Mouse (Mus musculus): ENCODE results near the gene Trim52. TPM values are rescaled to one million over a fixed set of nuclear protein-coding genes. Genes with fewer than 3 reads are reported as not detected.
"Not testable (repeated sequence)": the region's sequence is repeated elsewhere in the genome, so short reads cannot be mapped to it uniquely, and the experiment has no call there.

Trim52 gene
- polyA plus RNA-seq, 1 experiment from 2014 or later, result not detected

GRCm38 (mm10) chr14:106136272-106136671 is 30.3 kb downstream of the Trim52 start:
- DNase-seq (ENCODE audit: low spot score) (no peak), ATAC-seq (replicated peaks; ENCODE audit: low FRiP score, low TSS enrichment, low read depth) (no peak)
- Histone ChIP-seq H3K27ac (ENCODE audit: low read depth) (no peak overlapping the region), H3K36me3 (ENCODE audit: control insufficient read depth, insufficient read depth, low read length) (no peaks in the 10 kb centered on the region), H3K9me3 (ENCODE audit: control insufficient read depth, low read length) (no peaks in the 10 kb centered on the region), H3K4me3 (ENCODE audit: low read depth, low read length) (no peak overlapping the region), H3K9ac (ENCODE audit: low read length) (no peak overlapping the region), H3K4me1 (replicated peaks; ENCODE audit: control insufficient read depth, insufficient read depth, low read length) (no peaks in the 10 kb centered on the region), H3K4me2 (ENCODE audit: low read length) (no peak overlapping the region), H3K27me3 (replicated peaks; ENCODE audit: control insufficient read depth, insufficient read depth, low read length) (no peaks in the 10 kb centered on the region)

- H3K4me2 ChIP-seq (ENCODE audit: low read length), result no peak overlapping the region
- DNase-seq (ENCODE audit: low spot score), result no peak
- 72% methylated on average over 2 of the region's 2 CpGs for WGBS
Observed at GRCm38 (mm10) chr14:106151188-106151587, 45.2 kb downstream of the Trim52 start.

GRCm38 (mm10) chr14:106154879-106155576 is 49.0 kb downstream of the Trim52 start:
- DNase-seq (ENCODE audit: low spot score), result no peak
- no peaks in the 10 kb centered on the region for H3K4me1 ChIP-seq (replicated peaks; ENCODE audit: control insufficient read depth, insufficient read depth, low read length)
- H3K4me2 ChIP-seq (ENCODE audit: low read length), result no peak overlapping the region
- H3K27me3 ChIP-seq (replicated peaks; ENCODE audit: control insufficient read depth, insufficient read depth, low read length), result no peaks in the 10 kb centered on the region
- no peak overlapping the region for H3K4me3 ChIP-seq (ENCODE audit: low read depth, low read length)
- no peaks in the 10 kb centered on the region for H3K36me3 ChIP-seq (ENCODE audit: control insufficient read depth, insufficient read depth, low read length)
- ATAC-seq (replicated peaks; ENCODE audit: low FRiP score, low TSS enrichment, low read depth), result peak; percentile 83
- no peak overlapping the region; the same call in 1 of the 2 replicates for H3K27ac ChIP-seq (ENCODE audit: low read depth)
- no peaks in the 10 kb centered on the region for H3K9me3 ChIP-seq (ENCODE audit: control insufficient read depth, low read length)
- no peak overlapping the region for H3K9ac ChIP-seq (ENCODE audit: low read length)
- WGBS, result 65% methylated on average over 7 of the region's 7 CpGs

More at GRCm38 (mm10) chr14:106151188-106151587, 45.2 kb downstream of the Trim52 start:
- Histone ChIP-seq H3K36me3 (ENCODE audit: control insufficient read depth, insufficient read depth, low read length) (no peaks in the 10 kb centered on the region), H3K27ac (ENCODE audit: low read depth) (no peak overlapping the region), H3K4me1 (replicated peaks; ENCODE audit: control insufficient read depth, insufficient read depth, low read length) (no peaks in the 10 kb centered on the region), H3K9ac (ENCODE audit: low read length) (no peak overlapping the region), H3K9me3 (ENCODE audit: control insufficient read depth, low read length) (no peaks in the 10 kb centered on the region), H3K4me3 (ENCODE audit: low read depth, low read length) (no peak overlapping the region), H3K27me3 (replicated peaks; ENCODE audit: control insufficient read depth, insufficient read depth, low read length) (no peaks in the 10 kb centered on the region)
- ATAC-seq (replicated peaks; ENCODE audit: low FRiP score, low TSS enrichment, low read depth), result no peak

GRCm38 (mm10) chr14:106156533-106156932 is 50.5 kb downstream of the Trim52 start:
- H3K9ac ChIP-seq (ENCODE audit: low read length), result no peak overlapping the region
- H3K4me3 ChIP-seq (ENCODE audit: low read depth, low read length), result no peak overlapping the region
- ATAC-seq (replicated peaks; ENCODE audit: low FRiP score, low TSS enrichment, low read depth) (no peak), DNase-seq (ENCODE audit: low spot score) (no peak)
- 88% methylated on average over 1 of the region's 1 CpGs for WGBS
- no peak overlapping the region for H3K4me2 ChIP-seq (ENCODE audit: low read length)
- no peaks in the 10 kb centered on the region for H3K27me3 ChIP-seq (replicated peaks; ENCODE audit: control insufficient read depth, insufficient read depth, low read length)
- no peak overlapping the region for H3K27ac ChIP-seq (ENCODE audit: low read depth)
- no peaks in the 10 kb centered on the region for H3K4me1 ChIP-seq (replicated peaks; ENCODE audit: control insufficient read depth, insufficient read depth, low read length)
- H3K36me3 ChIP-seq (ENCODE audit: control insufficient read depth, insufficient read depth, low read length), result no peaks in the 10 kb centered on the region
- no peaks in the 10 kb centered on the region for H3K9me3 ChIP-seq (ENCODE audit: control insufficient read depth, low read length)

GRCm38 (mm10) chr14:106162331-106162730 is 56.3 kb downstream of the Trim52 start:
- 52% methylated on average over 3 of the region's 3 CpGs for WGBS
- no peak for DNase-seq (ENCODE audit: low spot score)

GRCm38 (mm10) chr14:106163196-106163595 is 57.2 kb downstream of the Trim52 start:
- no peak for ATAC-seq (replicated peaks; ENCODE audit: low FRiP score, low TSS enrichment, low read depth)
- no peaks in the 10 kb centered on the region for H3K27me3 ChIP-seq (replicated peaks; ENCODE audit: control insufficient read depth, insufficient read depth, low read length)
- H3K9me3 ChIP-seq (ENCODE audit: control insufficient read depth, low read length), result no peaks in the 10 kb centered on the region
- H3K4me3 ChIP-seq (ENCODE audit: low read depth, low read length), result no peak overlapping the region
- no peak overlapping the region for H3K27ac ChIP-seq (ENCODE audit: low read depth)
- DNase-seq (ENCODE audit: low spot score), result no peak
- H3K4me2 ChIP-seq (ENCODE audit: low read length), result no peak overlapping the region
- H3K4me1 ChIP-seq (replicated peaks; ENCODE audit: control insufficient read depth, insufficient read depth, low read length), result no peaks in the 10 kb centered on the region
- H3K9ac ChIP-seq (ENCODE audit: low read length), result no peak overlapping the region
- no peaks in the 10 kb centered on the region for H3K36me3 ChIP-seq (ENCODE audit: control insufficient read depth, insufficient read depth, low read length)

More at GRCm38 (mm10) chr14:106162331-106162730, 56.3 kb downstream of the Trim52 start:
- Histone ChIP-seq H3K4me1 (replicated peaks; ENCODE audit: control insufficient read depth, insufficient read depth, low read length) (no peaks in the 10 kb centered on the region), H3K9me3 (ENCODE audit: control insufficient read depth, low read length) (no peaks in the 10 kb centered on the region), H3K27ac (ENCODE audit: low read depth) (no peak overlapping the region), H3K4me3 (ENCODE audit: low read depth, low read length) (no peak overlapping the region), H3K27me3 (replicated peaks; ENCODE audit: control insufficient read depth, insufficient read depth, low read length) (no peaks in the 10 kb centered on the region), H3K36me3 (ENCODE audit: control insufficient read depth, insufficient read depth, low read length) (no peaks in the 10 kb centered on the region), H3K9ac (ENCODE audit: low read length) (no peak overlapping the region), H3K4me2 (ENCODE audit: low read length) (no peak overlapping the region)
- ATAC-seq (replicated peaks; ENCODE audit: low FRiP score, low TSS enrichment, low read depth), result no peak

GRCm38 (mm10) chr14:106163933-106164332 is 57.9 kb downstream of the Trim52 start:
- ATAC-seq (replicated peaks; ENCODE audit: low FRiP score, low TSS enrichment, low read depth); H3K4me1 ChIP-seq (replicated peaks; ENCODE audit: control insufficient read depth, insufficient read depth, low read length); H3K9me3 ChIP-seq (ENCODE audit: control insufficient read depth, low read length); H3K4me2 ChIP-seq (ENCODE audit: low read length); H3K27ac ChIP-seq (ENCODE audit: low read depth); H3K36me3 ChIP-seq (ENCODE audit: control insufficient read depth, insufficient read depth, low read length); H3K9ac ChIP-seq (ENCODE audit: low read length); H3K27me3 ChIP-seq (replicated peaks; ENCODE audit: control insufficient read depth, insufficient read depth, low read length); DNase-seq (ENCODE audit: low spot score); H3K4me3 ChIP-seq (ENCODE audit: low read depth, low read length): not testable (repeated sequence)

GRCm38 (mm10) chr14:106176879-106177278 is 70.9 kb downstream of the Trim52 start:
- WGBS, result 78% methylated on average over 5 of the region's 5 CpGs
- H3K9me3 ChIP-seq (ENCODE audit: control insufficient read depth, low read length), result no peaks in the 10 kb centered on the region
- H3K4me3 ChIP-seq (ENCODE audit: low read depth, low read length), result no peak overlapping the region
- no peaks in the 10 kb centered on the region for H3K36me3 ChIP-seq (ENCODE audit: control insufficient read depth, insufficient read depth, low read length)
- H3K4me1 ChIP-seq (replicated peaks; ENCODE audit: control insufficient read depth, insufficient read depth, low read length), result no peaks in the 10 kb centered on the region
- no peak overlapping the region for H3K27ac ChIP-seq (ENCODE audit: low read depth)
- H3K9ac ChIP-seq (ENCODE audit: low read length), result no peak overlapping the region
- H3K4me2 ChIP-seq (ENCODE audit: low read length), result no peak overlapping the region
- ATAC-seq (replicated peaks; ENCODE audit: low FRiP score, low TSS enrichment, low read depth), result no peak
- no peaks in the 10 kb centered on the region for H3K27me3 ChIP-seq (replicated peaks; ENCODE audit: control insufficient read depth, insufficient read depth, low read length)
- no peak for DNase-seq (ENCODE audit: low spot score)

- no peak overlapping the region for H3K9ac ChIP-seq (ENCODE audit: low read length)
- 67% methylated on average over 4 of the region's 4 CpGs for WGBS
- no peak overlapping the region for H3K4me2 ChIP-seq (ENCODE audit: low read length)
- H3K27ac ChIP-seq (ENCODE audit: low read depth), result no peak overlapping the region
- ATAC-seq (replicated peaks; ENCODE audit: low FRiP score, low TSS enrichment, low read depth), result peak; percentile 72; the same call in 1 of the 2 replicates
- no peaks in the 10 kb centered on the region for H3K4me1 ChIP-seq (replicated peaks; ENCODE audit: control insufficient read depth, insufficient read depth, low read length)
- no peaks in the 10 kb centered on the region for H3K9me3 ChIP-seq (ENCODE audit: control insufficient read depth, low read length)
- no peak for DNase-seq (ENCODE audit: low spot score)
- no peaks in the 10 kb centered on the region for H3K36me3 ChIP-seq (ENCODE audit: control insufficient read depth, insufficient read depth, low read length)
- H3K27me3 ChIP-seq (replicated peaks; ENCODE audit: control insufficient read depth, insufficient read depth, low read length), result no peaks in the 10 kb centered on the region
- no peak overlapping the region for H3K4me3 ChIP-seq (ENCODE audit: low read depth, low read length)
Observed at GRCm38 (mm10) chr14:106178245-106178644, 72.2 kb downstream of the Trim52 start.

Data from intestine, embryonic 14.5 days (tissue).